Comparison of ENCODE assay signal across 8 mouse cellular contexts in genomic region chr7:44374756-44375155, GRCm38 (mm10). TPM values are rescaled to one million over a fixed set of nuclear protein-coding genes. Genes with fewer than 3 reads are reported as not detected.
DNase-seq lines count a peak whose midpoint lies in the region; ATAC-seq and TF ChIP-seq lines count a peak whose summit lies in the region.

No protein-coding gene starts in this region.

- H3K27ac ChIP-seq in lung, embryonic 15.5 days = peak overlapping the region; percentile 84
- peak overlapping the region; percentile 89 for H3K27ac ChIP-seq in embryonic facial prominence, embryonic 10.5 days (replicated peaks)
- H3K27ac ChIP-seq in intestine, embryonic 14.5 days (ENCODE audit: low read depth) = peak overlapping the region; percentile 69
- H3K27ac ChIP-seq in neural tube, embryonic 13.5 days (replicated peaks) = peak overlapping the region; percentile 84

- H3K4me3 ChIP-seq in lung, embryonic 15.5 days = peak overlapping the region; percentile 59
- H3K4me3 ChIP-seq in lung, adult 2 months (replicated peaks; ENCODE audit: extremely low read depth, low read depth, low read length) = no peak overlapping the region
- peak overlapping the region; percentile 73 for H3K4me3 ChIP-seq in embryonic facial prominence, embryonic 10.5 days
- H3K4me3 ChIP-seq in intestine, embryonic 14.5 days (ENCODE audit: low read depth, low read length) = peak overlapping the region; percentile 64
- peak overlapping the region; percentile 61 for H3K4me3 ChIP-seq in neural tube, embryonic 13.5 days

- TF ChIP-seq CTCF in lung, adult 2 months (IDR thresholded peaks at IDR 0.05; ENCODE audit: insufficient read depth, low read length) = no peak

- H3K9ac ChIP-seq in lung, embryonic 15.5 days = peak overlapping the region; percentile 55; the same call in 1 of the 2 replicates
- peak overlapping the region; percentile 58 for H3K9ac ChIP-seq in intestine, embryonic 14.5 days (ENCODE audit: low read length)
- peak overlapping the region; percentile 81 for H3K9ac ChIP-seq in neural tube, embryonic 13.5 days

- peaks cover 14% of the 10 kb centered on the region for H3K4me1 ChIP-seq in lung, embryonic 15.5 days
- peaks cover 3% of the 10 kb centered on the region for H3K4me1 ChIP-seq in lung, adult 2 months (ENCODE audit: control insufficient read depth, insufficient read depth, low read length)
- peaks cover 20% of the 10 kb centered on the region for H3K4me1 ChIP-seq in embryonic facial prominence, embryonic 10.5 days
- H3K4me1 ChIP-seq in intestine, embryonic 14.5 days (replicated peaks; ENCODE audit: control insufficient read depth, insufficient read depth, low read length) = peaks cover 6% of the 10 kb centered on the region
- peaks cover 15% of the 10 kb centered on the region for H3K4me1 ChIP-seq in neural tube, embryonic 13.5 days (replicated peaks)

- no peak for ATAC-seq in lung, embryonic 15.5 days (ENCODE audit: borderline replicate concordance, extremely low read depth, low FRiP score, low TSS enrichment)
- ATAC-seq in intestine, embryonic 14.5 days (replicated peaks; ENCODE audit: low FRiP score, low TSS enrichment, low read depth) = no peak
- peak; percentile 49 for ATAC-seq in neural tube, embryonic 13.5 days (ENCODE audit: low read depth)

- 5% methylated on average over 5 of the region's 5 CpGs for WGBS in lung, embryonic 15.5 days
- 13% methylated on average over 5 of the region's 5 CpGs for WGBS in lung, adult 2 months
- whole genome bisulfite sequencing in embryonic facial prominence, embryonic 10.5 days = 1% methylated on average over 5 of the region's 5 CpGs
- 0% methylated on average over 5 of the region's 5 CpGs for WGBS in intestine, embryonic 14.5 days
- WGBS in neural tube, embryonic 13.5 days = under 1% methylated on average over 5 of the region's 5 CpGs

- peaks cover 3% of the 10 kb centered on the region; the same call in 1 of the 2 replicates for H3K27me3 ChIP-seq in lung, embryonic 15.5 days
- no peaks in the 10 kb centered on the region for H3K27me3 ChIP-seq in embryonic facial prominence, embryonic 10.5 days (replicated peaks; ENCODE audit: low read depth, poor library complexity, severe bottlenecking)
- no peaks in the 10 kb centered on the region; the same call in 1 of the 2 replicates for H3K27me3 ChIP-seq in intestine, embryonic 14.5 days (replicated peaks; ENCODE audit: control insufficient read depth, insufficient read depth, low read length)
- no peaks in the 10 kb centered on the region for H3K27me3 ChIP-seq in neural tube, embryonic 13.5 days

- no peak for TF ChIP-seq POLR2A in lung, adult 2 months (IDR thresholded peaks at IDR 0.05; ENCODE audit: borderline replicate concordance, extremely low read depth, low read depth, low read length)

- no peaks in the 10 kb centered on the region for H3K36me3 ChIP-seq in lung, embryonic 15.5 days
- H3K36me3 ChIP-seq in embryonic facial prominence, embryonic 10.5 days (replicated peaks) = no peaks in the 10 kb centered on the region
- no peaks in the 10 kb centered on the region for H3K36me3 ChIP-seq in intestine, embryonic 14.5 days (ENCODE audit: control insufficient read depth, insufficient read depth, low read length)
- no peaks in the 10 kb centered on the region for H3K36me3 ChIP-seq in neural tube, embryonic 13.5 days

- no peak for DNase-seq in lung, adult 2 months
- DNase-seq in embryonic facial prominence, embryonic 10.5 days (ENCODE audit: low spot score) = peak; percentile 58
- DNase-seq in intestine, embryonic 14.5 days (ENCODE audit: low spot score) = no peak
- DNase-seq in gastrocnemius, adult 18-20 months (ENCODE audit: low spot score) = no peak
- no peak for DNase-seq in B cell, adult 2 months
- no peak for DNase-seq in left cerebral cortex, adult 18-20 months (ENCODE audit: low spot score in 2 of 2)

- H3K4me2 ChIP-seq in lung, embryonic 15.5 days = peak overlapping the region; percentile 86
- peak overlapping the region; percentile 71 for H3K4me2 ChIP-seq in intestine, embryonic 14.5 days (ENCODE audit: low read length)
- H3K4me2 ChIP-seq in neural tube, embryonic 13.5 days = peak overlapping the region; percentile 82

- H3K9me3 ChIP-seq in lung, embryonic 15.5 days = no peaks in the 10 kb centered on the region
- no peaks in the 10 kb centered on the region for H3K9me3 ChIP-seq in embryonic facial prominence, embryonic 10.5 days
- H3K9me3 ChIP-seq in intestine, embryonic 14.5 days (ENCODE audit: control insufficient read depth, low read length) = no peaks in the 10 kb centered on the region
- H3K9me3 ChIP-seq in neural tube, embryonic 13.5 days = no peaks in the 10 kb centered on the region

RNA-seq across cellular contexts. Expression of gene Syt3, which starts 9.1 kb away (rescaled TPM):
- polyA plus RNA-seq in lung, embryonic 15.5 days (2015; fragmentation: Nextera tagmentation; extraction: Ambion mirVana) = 2.1 and 2.3 TPM in 2 replicates
- polyA plus RNA-seq in lung, adult 2 months (2012; rRNA removed) = 2.8 and 3.1 TPM in 2 replicates
- 1.8 and 2.4 TPM in 2 replicates for polyA plus RNA-seq in embryonic facial prominence, embryonic 10.5 days (2016; fragmentation: Nextera tagmentation; extraction: Ambion mirVana)
- 1.6 and 1.7 TPM in 2 replicates for polyA plus RNA-seq in intestine, embryonic 14.5 days (2014; fragmentation: Nextera tagmentation; extraction: Ambion mirVana)
- 24.9 and 28.4 TPM in 2 replicates for polyA plus RNA-seq in neural tube, embryonic 13.5 days (2015; fragmentation: Nextera tagmentation; extraction: Ambion mirVana)
- 1 to 10 TPM; 3.4 to 4.8 TPM for total RNA-seq in gastrocnemius, adult 18-20 months (2021)
- 10 to 100 TPM; 56.6 to 66.2 TPM for total RNA-seq in left cerebral cortex, adult 18-20 months (2021)

RNA-seq across cellular contexts. Expression of gene 1700008O03Rik, which starts 10.9 kb away (rescaled TPM):
- 1.1 and 1.4 TPM in 2 replicates for polyA plus RNA-seq in lung, embryonic 15.5 days (2015; fragmentation: Nextera tagmentation; extraction: Ambion mirVana)
- 0.98 and 1.2 TPM in 2 replicates for polyA plus RNA-seq in lung, adult 2 months (2012; rRNA removed)
- polyA plus RNA-seq in embryonic facial prominence, embryonic 10.5 days (2016; fragmentation: Nextera tagmentation; extraction: Ambion mirVana) = 1.1 and 1.9 TPM in 2 replicates
- 1.5 and 1.6 TPM in 2 replicates for polyA plus RNA-seq in intestine, embryonic 14.5 days (2014; fragmentation: Nextera tagmentation; extraction: Ambion mirVana)
- polyA plus RNA-seq in neural tube, embryonic 13.5 days (2015; fragmentation: Nextera tagmentation; extraction: Ambion mirVana) = 1.0 and 1.5 TPM in 2 replicates
- under 1 TPM in 1 of 2 experiments, not detected in 1; 0.25 TPM for total RNA-seq in gastrocnemius, adult 18-20 months (2021)
- 1 to 10 TPM in 1 of 2 experiments, under 1 TPM in 1; 0.98 to 2.7 TPM for total RNA-seq in left cerebral cortex, adult 18-20 months (2021)

RNA-seq across cellular contexts. Expression of gene Lrrc4b, which starts 54.1 kb away (rescaled TPM):
- 0.88 and 0.98 TPM in 2 replicates for polyA plus RNA-seq in lung, embryonic 15.5 days (2015; fragmentation: Nextera tagmentation; extraction: Ambion mirVana)
- polyA plus RNA-seq in lung, adult 2 months (2012; rRNA removed) = 4.5 and 4.9 TPM in 2 replicates
- 0.68 and 1.1 TPM in 2 replicates for polyA plus RNA-seq in embryonic facial prominence, embryonic 10.5 days (2016; fragmentation: Nextera tagmentation; extraction: Ambion mirVana)
- 1.3 TPM in 2 replicates for polyA plus RNA-seq in intestine, embryonic 14.5 days (2014; fragmentation: Nextera tagmentation; extraction: Ambion mirVana)
- polyA plus RNA-seq in neural tube, embryonic 13.5 days (2015; fragmentation: Nextera tagmentation; extraction: Ambion mirVana) = 11.3 and 13.3 TPM in 2 replicates
- total RNA-seq in gastrocnemius, adult 18-20 months (2021) = under 1 TPM in 1 of 2 experiments, not detected in 1; 0.12 TPM
- 100 to 1,000 TPM; 284 to 289 TPM for total RNA-seq in left cerebral cortex, adult 18-20 months (2021)
